ENCODE assay signal across 8 mouse cellular contexts in the genomic region with DNA sequence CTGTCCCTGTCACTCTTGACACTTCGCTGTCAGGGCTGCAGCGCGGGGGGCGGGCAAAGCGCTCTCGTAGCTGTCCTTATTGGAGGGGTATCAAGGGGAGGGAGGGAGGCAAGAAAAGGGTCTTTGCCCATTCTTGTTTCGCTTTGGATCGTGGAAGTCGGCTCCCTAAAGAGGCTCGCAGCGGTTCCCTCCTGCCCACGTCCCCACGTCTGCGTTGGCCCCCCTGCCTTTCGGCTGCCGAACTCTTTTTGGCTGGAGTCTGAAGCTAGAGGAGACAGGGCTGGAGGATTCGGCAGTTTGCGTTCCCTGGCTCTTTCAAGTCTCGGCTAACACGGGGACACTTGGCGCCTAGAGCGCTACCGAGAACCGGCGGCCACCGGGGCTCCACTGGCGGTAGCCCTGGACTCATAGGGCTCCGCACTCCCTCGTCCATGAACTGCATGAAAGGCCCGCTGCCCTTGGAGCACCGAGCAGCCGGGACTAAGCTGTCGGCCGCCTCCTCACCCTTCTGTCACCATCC. TPM values are rescaled to one million over a fixed set of nuclear protein-coding genes. Genes with fewer than 3 reads are reported as not detected.
DNase-seq lines count a peak whose midpoint lies in the region; ATAC-seq and TF ChIP-seq lines count a peak whose summit lies in the region.

No protein-coding gene starts in this region.

- H3K4me2 ChIP-seq in hindbrain, embryonic 12.5 days (replicated peaks): peak overlapping the region; percentile 80

- H3K4me1 ChIP-seq in kidney, adult 2 months (ENCODE audit: control insufficient read depth, insufficient read depth, low read length): 0 out of 2 replicates have a peak, but pooled peaks cover 3% of the 10 kb centered on the region
- peaks cover 21% of the 10 kb centered on the region for H3K4me1 ChIP-seq in hindbrain, embryonic 12.5 days
- H3K4me1 ChIP-seq in midbrain, embryonic 10.5 days: peaks cover 52% of the 10 kb centered on the region

- peaks cover 16% of the 10 kb centered on the region for H3K27me3 ChIP-seq in kidney, adult 2 months (replicated peaks; ENCODE audit: control insufficient read depth, insufficient read depth, low read length)
- H3K27me3 ChIP-seq in hindbrain, embryonic 12.5 days: peaks cover 90% of the 10 kb centered on the region
- H3K27me3 ChIP-seq in midbrain, embryonic 10.5 days (ENCODE audit: low read depth, poor library complexity, severe bottlenecking): peaks cover 100% of the 10 kb centered on the region

- H3K4me3 ChIP-seq in kidney, adult 2 months (ENCODE audit: insufficient read depth, low read depth, low read length): peak overlapping the region; percentile 63
- peak overlapping the region; percentile 44 for H3K4me3 ChIP-seq in hindbrain, embryonic 12.5 days
- H3K4me3 ChIP-seq in midbrain, embryonic 10.5 days: peak overlapping the region; percentile 66

- H3K9ac ChIP-seq in hindbrain, embryonic 12.5 days: peak overlapping the region; percentile 39; the same call in 1 of the 2 replicates

- TF ChIP-seq POLR2A in kidney, adult 2 months (IDR thresholded peaks at IDR 0.05; ENCODE audit: low read depth, low read length): no peak
- TF ChIP-seq POLR2A in brain, embryonic 14.5 days (IDR thresholded peaks at IDR 0.05; ENCODE audit: borderline replicate concordance, extremely low read depth, insufficient read depth, insufficient read length, poor library complexity, severe bottlenecking): no peak

- TF ChIP-seq CTCF in kidney, adult 2 months (conservative IDR thresholded peaks at IDR 0.05; ENCODE audit: insufficient read depth, insufficient read length, low read depth, low read length): no peak
- TF ChIP-seq CTCF in brain, embryonic 14.5 days (IDR thresholded peaks at IDR 0.05; ENCODE audit: borderline replicate concordance, extremely low read depth, insufficient read depth, insufficient read length): no peak

- ATAC-seq in hindbrain, embryonic 12.5 days (ENCODE audit: low FRiP score): peak; percentile 14; the same call in 1 of the 2 replicates
- ATAC-seq in cerebellum, adult (ENCODE audit: insufficient number of reproducible peaks, low FRiP score, low TSS enrichment): no peak
- ATAC-seq in erythroid progenitor cell, adult 5-6 weeks (replicated peaks; ENCODE audit: low FRiP score, poor library complexity, severe bottlenecking): no peak

- H3K27ac ChIP-seq in kidney, adult 2 months (ENCODE audit: insufficient read depth, low read depth, low read length): peak overlapping the region; percentile 0; the same call in 1 of the 2 replicates
- H3K27ac ChIP-seq in hindbrain, embryonic 12.5 days: no peak overlapping the region
- peak overlapping the region; percentile 24; the same call in 1 of the 2 replicates for H3K27ac ChIP-seq in midbrain, embryonic 10.5 days (replicated peaks)

- peak; percentile 26 for DNase-seq in kidney, adult 2 months
- DNase-seq in kidney, postnatal 14 days: no peak
- DNase-seq in brain, embryonic 14.5 days (ENCODE audit: low read depth): peak; percentile 51
- DNase-seq in midbrain, embryonic 10.5 days (ENCODE audit: low spot score): no peak
- DNase-seq in right cerebral cortex, postnatal 4 days: no peak

- no peaks in the 10 kb centered on the region for H3K9me3 ChIP-seq in hindbrain, embryonic 12.5 days (replicated peaks)
- H3K9me3 ChIP-seq in midbrain, embryonic 10.5 days (replicated peaks): no peaks in the 10 kb centered on the region

- 1% methylated on average over 34 of the region's 34 CpGs for WGBS in kidney, adult 2 months
- under 1% methylated on average over 28 of the region's 34 CpGs for WGBS in hindbrain, embryonic 12.5 days
- WGBS in midbrain, embryonic 10.5 days: under 1% methylated on average over 34 of the region's 34 CpGs

- no peaks in the 10 kb centered on the region for H3K36me3 ChIP-seq in kidney, adult 2 months (ENCODE audit: control insufficient read depth, insufficient read depth, low read length)
- H3K36me3 ChIP-seq in hindbrain, embryonic 12.5 days: no peaks in the 10 kb centered on the region
- H3K36me3 ChIP-seq in midbrain, embryonic 10.5 days: no peaks in the 10 kb centered on the region

RNA-seq across cellular contexts. Expression of a gene that starts 14.5 kb away (rescaled TPM):
- 9.9 and 10.5 TPM in 2 replicates for polyA plus RNA-seq in kidney, adult 2 months (2012; rRNA removed)
- polyA plus RNA-seq in brain, embryonic 14.5 days (2012; rRNA removed): 17.2 and 18.6 TPM in 2 replicates
- 6.5 and 8.3 TPM in 2 replicates for polyA plus RNA-seq in hindbrain, embryonic 12.5 days (2016; fragmentation: Nextera tagmentation; extraction: Ambion mirVana)
- polyA plus RNA-seq in midbrain, embryonic 10.5 days (2016; fragmentation: Nextera tagmentation; extraction: Ambion mirVana): 27.8 and 47.0 TPM in 2 replicates
- total RNA-seq in erythroid progenitor cell, adult 5-6 weeks (2015; ENCODE audit: low replicate concordance): not detected in 2 replicates
- total RNA-seq in erythroid progenitor cell, adult 5-6 weeks (2017; ENCODE audit: low replicate concordance): not detected in 2 replicates

Comparison
In these comparisons a context has a peak if more than half of its experiments do, and no peak if none do; other contexts are left out.
1. DNase-seq: peak in kidney, adult 2 months (single experiment) and brain, embryonic 14.5 days (single experiment); none in kidney, postnatal 14 days (single experiment), midbrain, embryonic 10.5 days (single experiment) and right cerebral cortex, postnatal 4 days (single experiment).
2. Peak in every context shown above with its lines, with median percentiles within 50 percentile points of each other: H3K4me3 ChIP-seq.